Mouse (Mus musculus) retina, postnatal 1 day (tissue): ENCODE results near the gene Hddc3.
"Not testable (repeated sequence)": the region's sequence is repeated elsewhere in the genome, so short reads cannot be mapped to it uniquely, and the experiment has no call there.

Experiments used
- DNase-seq: peaks from one replicate; pipeline ENCODE4 v3.0.0-alpha.2; 2012

The Hddc3 gene

DNA sequence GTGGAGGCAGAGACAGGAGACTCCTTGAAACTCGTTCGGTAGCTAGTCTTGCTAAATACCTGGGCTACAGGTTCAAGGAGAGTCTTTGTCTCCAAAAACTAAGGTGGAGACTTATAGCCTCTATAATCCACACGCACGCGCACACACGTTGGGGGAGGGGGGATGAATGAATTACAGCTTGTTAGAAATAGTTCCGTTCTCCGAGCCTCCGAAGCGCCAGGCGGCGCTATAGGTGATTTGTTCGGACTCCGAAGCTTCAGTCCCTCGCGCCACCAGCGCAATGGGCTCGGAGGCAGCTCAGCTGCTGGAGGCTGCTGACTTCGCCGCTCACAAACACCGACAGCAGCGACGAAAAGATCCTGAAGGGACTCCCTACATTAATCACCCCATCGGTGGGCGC, at the start of gene Hddc3:
Gene Hddc3 (plus strand): TSS at position 247 of the 400 bp plus-strand sequence.
- DNase-seq: peak; percentile 97

GRCm38 (mm10) chr7:80294062-80294763, 48.7 kb upstream of the Hddc3 start, which contains the start of gene Prc1:
TSS of gene Prc1 (plus strand) at chr7:80294450.
- peak; percentile 98 for DNase-seq

DNA sequence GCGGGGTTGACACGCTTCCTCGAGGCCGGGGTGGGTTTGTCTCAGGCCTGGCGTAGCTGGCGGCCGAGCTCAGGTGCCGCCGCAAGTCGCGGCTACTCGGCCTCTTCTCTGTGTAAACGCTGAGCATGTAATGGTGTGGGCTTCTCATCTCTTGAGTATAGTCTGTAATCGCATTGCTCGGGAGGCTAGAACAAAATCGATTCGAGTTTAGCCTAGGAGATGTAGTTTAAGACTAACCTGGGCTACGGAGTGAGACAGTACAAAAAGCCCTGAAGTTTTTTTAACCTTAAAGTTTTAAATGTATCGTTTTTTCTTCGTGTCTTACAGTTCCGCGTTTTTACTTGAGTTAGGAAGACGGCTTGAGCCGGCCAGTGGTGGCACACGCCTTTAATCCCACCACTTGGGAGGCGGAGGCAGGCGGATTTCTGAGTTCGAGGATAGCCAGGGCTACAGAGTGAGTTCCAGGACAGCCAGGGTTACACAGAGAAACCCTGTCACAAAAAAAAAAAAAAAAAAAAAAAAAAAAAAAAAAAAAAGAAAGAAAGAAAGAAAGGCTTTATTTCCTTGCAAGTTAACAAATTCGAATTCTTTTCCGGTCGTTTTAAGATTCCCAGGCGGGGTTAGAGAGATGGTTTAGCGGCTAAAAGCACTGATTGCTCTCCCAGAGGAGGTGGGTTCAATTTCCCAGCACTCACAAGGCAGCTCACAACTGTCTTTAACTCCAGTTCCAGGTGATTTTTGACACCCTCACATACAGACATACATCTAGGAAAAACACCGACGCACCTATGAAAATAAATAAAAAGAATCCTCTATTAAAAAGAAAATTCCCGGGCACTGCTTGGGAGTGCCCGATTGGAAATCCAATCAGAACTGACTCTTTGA, 47.9 kb upstream of the Hddc3 start:
- no peak for DNase-seq

GRCm38 (mm10) chr7:80296462-80296861, 46.4 kb upstream of the Hddc3 start:
- no peak for DNase-seq

GRCm38 (mm10) chr7:80297041-80297440, 45.9 kb upstream of the Hddc3 start:
- DNase-seq: no peak

GRCm38 (mm10) chr7:80298754-80299153, 44.1 kb upstream of the Hddc3 start:
- no peak for DNase-seq

- DNase-seq: no peak
Measured at GRCm38 (mm10) chr7:80299568-80299967, 43.3 kb upstream of the Hddc3 start.

DNA sequence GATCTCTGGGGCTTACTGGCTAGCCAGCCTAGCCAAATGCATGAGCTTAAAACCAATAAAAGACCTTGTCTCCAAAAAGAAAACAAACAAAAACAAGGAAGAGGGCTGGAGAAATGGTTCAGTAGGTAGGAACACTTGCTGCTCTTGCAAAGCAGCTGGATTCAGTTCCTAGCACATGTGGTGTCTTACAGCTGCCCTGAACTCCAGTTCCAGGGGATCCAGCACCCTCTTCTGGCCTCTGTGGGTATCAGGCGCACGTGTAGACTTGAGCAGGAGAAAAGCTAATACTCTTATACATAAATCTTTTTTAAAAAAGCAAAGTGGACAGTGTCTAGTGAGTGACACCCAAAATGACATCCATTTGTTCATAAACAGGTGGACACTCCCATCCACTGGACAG, 41.4 kb upstream of the Hddc3 start:
- DNase-seq: no peak

DNA sequence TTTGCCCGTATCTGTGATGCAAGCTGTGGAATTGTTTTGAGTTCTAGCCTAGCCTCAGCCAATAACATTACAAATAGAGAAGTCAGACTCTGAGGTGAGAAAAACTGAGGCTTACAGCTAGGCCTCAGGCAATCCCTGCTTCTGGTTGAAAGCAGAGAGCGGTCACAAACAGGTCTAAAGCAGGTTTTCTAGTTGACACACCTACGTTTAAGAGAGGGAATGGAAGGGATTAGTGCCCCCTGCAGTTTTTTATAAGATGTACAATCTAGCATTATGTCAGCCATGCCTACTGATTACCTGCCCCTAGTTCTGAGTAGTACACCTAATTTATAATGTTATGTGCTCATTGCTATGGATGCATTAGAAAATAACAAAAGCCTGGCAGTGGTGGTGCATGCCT, 35.1 kb upstream of the Hddc3 start:
- DNase-seq: no peak

- no peak for DNase-seq
Measured at GRCm38 (mm10) chr7:80310771-80311170, 32.1 kb upstream of the Hddc3 start.

DNA sequence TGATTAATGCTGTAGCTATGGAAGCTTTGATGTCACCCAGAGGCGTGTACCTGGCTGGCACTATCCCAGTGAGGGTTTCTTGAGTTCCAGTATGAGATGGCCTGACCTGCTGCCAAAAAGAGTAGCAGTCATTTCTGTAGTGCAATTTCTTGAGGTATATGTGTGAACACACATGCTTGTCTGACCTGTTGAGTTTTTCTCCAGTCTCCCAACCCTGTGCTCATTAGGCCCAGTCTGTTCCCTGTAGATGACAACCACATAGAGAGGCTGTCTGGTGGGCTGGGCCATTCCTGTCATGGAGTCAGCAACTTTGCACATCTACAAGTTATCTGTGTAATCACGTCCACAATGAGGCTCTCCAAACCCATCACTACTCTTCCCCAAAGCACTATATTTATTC, 27.2 kb upstream of the Hddc3 start:
- DNase-seq: no peak

DNA sequence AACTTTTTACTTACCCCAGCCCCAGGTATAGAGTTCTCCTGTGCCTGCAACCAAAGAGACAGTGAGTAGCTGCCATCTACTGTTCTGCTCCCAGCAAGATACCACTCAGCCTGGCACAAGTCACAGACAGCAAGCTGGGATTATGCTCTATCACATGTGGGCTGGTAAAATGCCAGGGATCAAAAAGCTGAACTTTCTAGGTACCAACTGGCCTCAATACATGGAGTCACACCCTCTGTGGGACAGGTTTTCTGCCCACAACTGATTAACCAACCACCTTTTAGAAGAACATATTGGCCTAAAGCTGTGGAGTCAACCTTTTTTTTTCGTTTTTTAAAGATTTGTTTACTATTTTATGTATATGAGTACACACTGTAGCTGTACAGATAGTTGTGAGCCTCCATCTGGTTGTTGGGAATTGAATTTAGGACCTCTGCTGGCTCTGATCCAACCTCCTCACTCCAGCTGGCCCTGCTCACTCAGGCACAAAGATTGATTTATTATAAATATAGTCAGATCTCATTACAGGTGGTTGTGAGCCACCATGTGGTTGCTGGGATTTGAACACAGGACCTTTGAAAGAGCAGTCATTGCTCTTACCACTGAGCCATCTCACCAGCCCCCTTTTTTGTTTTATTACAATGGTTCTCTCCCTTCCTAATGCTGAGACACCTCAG, 25.3 kb upstream of the Hddc3 start:
- no peak for DNase-seq

DNA sequence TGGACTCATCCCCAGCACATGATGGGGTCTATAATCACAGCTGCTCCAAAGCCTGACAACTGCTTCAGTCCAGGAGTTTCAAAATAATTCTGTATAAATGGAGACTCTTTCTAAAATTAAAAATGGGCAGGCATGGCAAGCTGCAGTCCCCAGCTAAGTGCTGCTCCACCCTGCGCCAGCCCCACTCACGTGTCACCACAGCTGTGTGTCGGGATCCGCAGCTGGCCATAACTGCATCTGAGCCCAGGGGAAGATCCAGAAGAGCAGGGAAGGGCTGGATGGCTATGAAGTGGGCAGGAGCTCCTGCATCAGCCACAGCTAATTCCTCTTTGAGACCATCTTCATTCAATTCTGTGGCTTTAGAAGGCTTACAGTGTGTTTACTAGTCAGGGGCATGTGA, 24.2 kb upstream of the Hddc3 start:
- no peak for DNase-seq

- DNase-seq: no peak
Measured at GRCm38 (mm10) chr7:80319846-80320496, 22.9 kb upstream of the Hddc3 start.

GRCm38 (mm10) chr7:80323336-80323735, 19.6 kb upstream of the Hddc3 start:
- no peak for DNase-seq

DNA sequence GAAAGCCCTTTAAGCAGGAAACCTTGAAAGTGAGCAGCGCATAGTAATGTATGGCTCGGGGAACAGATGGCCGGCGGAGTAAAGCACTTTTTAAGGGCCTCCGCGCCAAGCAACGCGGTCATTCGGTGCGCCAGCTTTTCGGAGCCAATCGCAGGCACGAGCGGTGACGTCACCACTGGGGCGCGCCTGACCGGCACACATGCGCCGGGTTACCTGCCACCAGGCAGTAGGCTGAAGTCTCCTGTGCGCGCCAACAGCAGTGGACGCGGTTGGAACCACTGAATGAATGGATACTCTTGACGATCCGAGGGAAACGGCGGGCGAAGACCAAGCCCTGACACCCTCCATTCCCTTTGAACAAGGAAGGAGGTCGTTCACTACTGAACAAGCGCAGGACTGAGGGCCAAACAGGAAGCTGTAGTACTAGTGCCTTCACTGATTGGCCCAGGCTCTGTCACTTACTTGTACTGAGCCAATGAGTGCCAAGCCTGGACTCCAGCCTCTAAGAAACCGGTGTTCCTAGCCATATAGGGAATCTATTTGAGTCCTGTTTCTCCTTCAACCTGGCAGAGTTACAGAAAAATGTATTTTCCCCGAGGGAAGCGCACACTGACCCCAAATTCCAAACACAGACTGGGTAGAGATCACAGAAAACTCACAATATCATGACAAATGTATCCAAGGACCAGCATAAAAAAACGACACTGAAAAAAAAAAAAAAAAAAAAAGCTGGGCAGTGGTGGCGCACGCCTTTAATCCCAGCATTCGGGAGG, 18.7 kb upstream of the Hddc3 start, which contains the start of gene Rccd1:
Gene Rccd1 (minus strand): TSS at position 412 of the 773 bp plus-strand sequence.
- DNase-seq: peak; percentile 98

DNA sequence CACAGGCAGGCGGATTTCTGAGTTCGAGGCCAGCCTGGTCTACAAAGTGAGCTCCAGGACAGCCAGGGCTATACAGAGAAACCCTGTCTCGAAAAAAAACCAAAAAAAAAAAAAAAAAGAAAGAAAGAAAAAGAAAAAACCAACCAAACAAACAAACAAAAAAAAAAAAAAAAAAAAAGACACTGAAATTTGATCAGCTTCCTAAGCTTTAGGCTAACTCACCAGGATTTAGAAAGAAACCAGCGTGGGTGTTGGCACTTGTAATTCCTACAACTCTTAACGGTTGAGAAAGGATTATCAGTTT, 18.1 kb upstream of the Hddc3 start:
- not testable (repeated sequence) for DNase-seq

DNA sequence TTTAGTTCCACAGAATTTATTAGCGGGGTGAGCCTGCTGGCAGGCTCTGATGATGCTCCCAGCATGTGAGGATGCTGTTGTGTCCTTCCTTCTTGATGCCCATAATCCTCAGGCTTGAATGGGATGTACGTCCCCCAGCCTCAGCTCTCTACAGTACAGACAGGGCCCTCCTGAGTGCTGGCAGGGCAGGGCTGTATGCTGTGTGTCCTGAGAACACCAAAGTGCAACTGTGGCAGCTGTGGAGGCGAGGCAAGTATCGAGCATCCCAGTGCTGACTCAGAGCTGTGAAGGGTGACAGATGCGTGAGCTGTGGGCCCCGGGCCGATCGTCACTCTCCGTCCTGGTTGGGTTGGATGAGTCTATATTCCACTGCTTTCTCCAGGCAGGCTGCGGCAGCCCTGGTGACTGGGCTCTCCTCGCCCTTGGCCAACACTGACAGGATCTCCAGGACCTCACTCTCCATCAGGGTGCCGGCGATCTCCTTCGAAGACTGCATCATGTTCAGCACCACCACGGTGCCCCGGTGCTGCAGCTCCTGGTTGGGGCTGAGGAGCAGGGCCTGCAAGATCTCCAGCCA, 17.5 kb upstream of the Hddc3 start:
- no peak for DNase-seq

DNA sequence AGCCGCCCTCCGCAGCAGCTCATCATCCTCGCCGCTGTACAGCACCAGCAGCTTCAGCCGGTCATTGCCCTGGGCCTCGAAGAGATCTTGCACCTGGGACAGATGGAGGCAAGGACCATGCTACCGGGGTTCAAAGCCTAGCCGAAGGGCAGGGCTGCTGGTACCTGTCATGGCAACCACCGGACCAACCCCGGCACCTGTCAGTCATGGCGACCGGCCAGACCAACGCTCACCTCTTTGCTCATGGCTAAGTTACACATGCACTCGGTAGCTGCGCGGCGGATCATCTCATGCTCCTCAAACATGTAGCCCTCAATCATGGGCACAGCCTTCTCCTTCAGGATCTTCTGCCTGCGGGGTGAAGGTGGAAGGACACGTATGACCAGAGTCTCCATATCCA, 16.8 kb upstream of the Hddc3 start:
- no peak for DNase-seq

- DNase-seq: no peak
Measured at GRCm38 (mm10) chr7:80330278-80330677, 12.6 kb upstream of the Hddc3 start.

DNA sequence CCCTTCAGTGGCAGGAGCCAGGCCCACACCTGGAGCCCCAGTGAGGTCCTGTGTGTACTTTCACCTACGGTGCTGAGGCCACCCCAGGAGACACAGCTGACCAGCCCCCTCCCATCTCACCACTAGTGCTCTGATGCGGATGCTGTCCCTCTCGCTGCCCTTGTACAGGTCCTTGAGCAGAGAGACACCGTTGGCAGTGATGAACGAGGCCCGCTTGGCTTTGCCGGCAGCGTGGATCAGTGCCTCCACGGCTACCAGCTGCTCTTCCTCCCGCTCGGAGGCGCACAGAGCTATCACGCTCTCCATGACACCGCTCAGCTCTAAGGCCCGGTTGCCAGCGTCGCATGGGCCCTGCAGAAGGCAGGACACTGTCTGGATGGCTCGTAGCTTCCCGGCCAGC, 11.5 kb upstream of the Hddc3 start:
- no peak for DNase-seq

- DNase-seq: no peak
Measured at GRCm38 (mm10) chr7:80334848-80335247, 8.1 kb upstream of the Hddc3 start.
